Mouse (Mus musculus) small intestine, adult 2 months (tissue): ENCODE results near the gene Alkbh7.

ENCODE experiments used
- CTCF ChIP-seq: fragments of 200-500 bp; IDR thresholded peaks from 2 replicates; pipeline ENCODE4 v1.5.1; 2012; ENCODE audit warnings: low read depth, mild to moderate bottlenecking, control low read depth, inconsistent platforms, low read length, moderate library complexity, mixed read lengths; ENCODE audit not compliant: insufficient replicate concordance, insufficient read length; ENCODE audit errors: extremely low read depth
- POLR2A ChIP-seq: fragments of 200-500 bp; IDR thresholded peaks from 2 replicates; pipeline ENCODE4 v1.6.1; 2012; ENCODE audit warnings: low read depth, mild to moderate bottlenecking, control low read depth, inconsistent platforms, low read length, moderate library complexity

- TF ChIP-seq CTCF (no peak), POLR2A (no peak)
Observed at GRCm38 (mm10) chr17:56976531-56977390, 20.4 kb upstream of the Alkbh7 start.
